Mouse (Mus musculus) thymus, adult 2 months (tissue): ENCODE data around the gene Tmem151a. TPM values are rescaled to one million over a fixed set of nuclear protein-coding genes. Genes with fewer than 3 reads are reported as not detected.

ENCODE experiments used
- DNase-seq: peaks from one replicate; pipeline ENCODE4 v3.0.0; 2021
- H3K27ac ChIP-seq: fragments of 200-500 bp; 2 replicates; pipeline ENCODE4 v1.5.1; 2012; ENCODE audit warnings: low read length, control low read depth; ENCODE audit not compliant: control insufficient read depth, insufficient read depth
- H3K27me3 ChIP-seq: fragments of 200-500 bp; 2 replicates; pipeline ENCODE4 v1.6.1; 2012; ENCODE audit warnings: mild to moderate bottlenecking, low read length, moderate library complexity, mixed read lengths; ENCODE audit not compliant: control insufficient read depth, insufficient read depth
- H3K36me3 ChIP-seq: fragments of 200-500 bp; 2 replicates; pipeline ENCODE4 v1.6.1; 2012; ENCODE audit warnings: mild to moderate bottlenecking, low read length, moderate library complexity; ENCODE audit not compliant: control insufficient read depth, insufficient read depth
- H3K4me1 ChIP-seq: fragments of 200-500 bp; replicated peaks from 2 replicates; pipeline ENCODE4 v1.6.1; 2012; ENCODE audit warnings: low read length; ENCODE audit not compliant: control insufficient read depth, insufficient read depth
- H3K4me3 ChIP-seq: fragments of 200-500 bp; 2 replicates; pipeline ENCODE4 v1.5.1; 2012; ENCODE audit warnings: mild to moderate bottlenecking, low read length, control low read depth, moderate library complexity; ENCODE audit not compliant: control insufficient read depth, insufficient read depth
- CTCF ChIP-seq: fragments of 200-500 bp; IDR thresholded peaks from 2 replicates; pipeline ENCODE4 v1.5.1; 2012; ENCODE audit warnings: mild to moderate bottlenecking, control low read depth, low read length, moderate library complexity, borderline replicate concordance; ENCODE audit not compliant: control insufficient read depth, poor library complexity, insufficient read depth; ENCODE audit errors: extremely low read depth
- POLR2A ChIP-seq: fragments of 200-500 bp; IDR thresholded peaks from 2 replicates; pipeline ENCODE4 v1.6.1; 2012; ENCODE audit warnings: mild to moderate bottlenecking, low read length, control low read depth, moderate library complexity; ENCODE audit not compliant: control insufficient read depth, poor library complexity, insufficient read depth; ENCODE audit errors: extremely low read depth
- WGBS: fragments of 180-500 bp; shearing (Covaris S2); methylation state at CpG from one replicate; pipeline ENCODE4 v1.1.7; 2018; 5-methylcytosine and 5-hydroxymethylcytosine counted together
- polyA plus RNA-seq: library from polyadenylated mRNA; depleted of rRNA; stranded (reverse); fragments of >200 nt; gene quantifications from 2 replicates; pipeline ENCODE4 v1.2.3, GENCODE M21; 2012

Tmem151a gene
- polyA plus RNA-seq, 1 experiment: 3.5 TPM

DNA sequence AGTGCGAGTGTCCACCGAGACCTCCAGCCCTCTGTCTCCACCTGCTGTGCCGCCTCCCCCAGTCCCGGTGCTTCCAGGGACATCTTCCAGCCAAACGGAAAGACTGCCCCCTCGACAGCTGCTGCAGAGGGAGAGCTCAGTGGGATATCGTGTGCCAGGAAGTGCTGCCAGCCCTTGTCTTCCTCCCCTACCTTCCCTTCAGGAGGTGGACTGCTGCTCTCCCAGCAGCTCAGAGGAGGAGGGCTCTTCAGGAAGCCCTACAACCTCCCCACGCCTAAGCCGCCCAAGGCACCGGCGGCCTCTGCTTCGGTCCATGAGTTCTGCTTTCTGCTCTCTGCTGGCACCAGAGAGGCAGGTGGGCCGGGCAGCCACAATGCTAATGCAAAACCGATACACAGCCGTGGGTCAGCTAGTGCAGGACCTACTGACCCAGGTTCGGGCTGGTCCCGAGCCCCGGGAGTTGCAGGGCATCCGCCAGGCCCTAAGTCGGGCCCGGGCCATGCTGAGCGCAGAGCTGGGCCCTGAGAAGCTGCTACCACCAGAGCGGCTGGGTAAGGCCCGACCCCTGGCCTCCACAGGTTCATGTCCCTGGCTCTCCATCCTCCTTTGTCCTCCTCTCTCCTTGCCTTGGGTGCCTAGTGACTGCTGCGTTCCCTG is 33.0 kb downstream of the Tmem151a start:
- Histone ChIP-seq H3K36me3 (peaks cover 2% of the 10 kb centered on the region), H3K27me3 (no peaks in the 10 kb centered on the region; the same call in 1 of the 2 replicates), H3K4me3 (no peak overlapping the region), H3K4me1 (no peaks in the 10 kb centered on the region), H3K27ac (no peak overlapping the region)
- 48% methylated on average over 25 of the region's 25 CpGs for whole genome bisulfite sequencing
- no peak for TF ChIP-seq CTCF
- TF ChIP-seq POLR2A: no peak
- no peak for DNase-seq

DNA sequence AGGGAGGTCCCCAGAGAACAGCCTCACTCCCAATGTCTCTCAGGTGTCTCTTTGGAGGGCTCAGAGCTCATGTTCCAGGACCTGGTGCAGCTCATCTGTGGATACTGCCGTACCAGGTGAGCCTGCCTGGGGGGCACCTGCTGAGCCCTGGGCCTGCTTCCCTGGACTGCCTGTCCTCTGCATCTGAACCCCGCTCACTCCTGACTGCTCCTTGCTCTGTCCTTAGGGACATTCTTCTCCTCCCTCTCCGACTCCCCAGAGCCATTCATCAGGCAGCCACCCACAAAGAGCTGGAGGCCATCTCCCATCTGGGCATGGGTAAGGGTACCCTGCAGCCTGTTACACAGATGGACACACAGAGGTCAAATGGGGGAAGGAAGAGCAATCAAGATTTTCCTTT is 33.8 kb downstream of the Tmem151a start:
- H3K4me3 ChIP-seq: no peak overlapping the region
- no peak overlapping the region for H3K27ac ChIP-seq
- H3K4me1 ChIP-seq: no peaks in the 10 kb centered on the region
- TF ChIP-seq POLR2A: no peak
- TF ChIP-seq CTCF: no peak
- WGBS: 84% methylated on average over 3 of the region's 3 CpGs
- H3K36me3 ChIP-seq: peaks cover 10% of the 10 kb centered on the region
- no peaks in the 10 kb centered on the region; the same call in 1 of the 2 replicates for H3K27me3 ChIP-seq
- no peak for DNase-seq

DNA sequence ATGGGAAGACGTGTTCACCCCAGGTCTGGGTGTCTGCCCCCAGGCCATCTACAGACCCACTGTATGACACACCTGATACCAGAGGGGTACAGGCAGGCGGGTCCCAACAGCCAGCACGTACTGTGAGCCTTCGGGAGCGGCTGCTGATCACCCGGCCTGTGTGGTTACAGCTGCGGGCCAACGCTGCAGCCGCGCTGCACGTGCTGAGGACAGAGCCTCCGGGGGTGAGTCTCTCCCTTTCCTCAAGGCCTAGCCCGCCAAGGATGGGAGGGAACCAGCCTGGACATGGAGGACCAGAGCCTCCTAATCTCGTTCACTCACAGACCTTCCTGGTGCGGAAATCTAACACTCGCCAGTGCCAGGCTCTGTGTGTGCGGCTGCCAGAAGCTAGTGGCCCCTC is 34.3 kb downstream of the Tmem151a start:
- 14% methylated on average over 17 of the region's 17 CpGs for WGBS
- Histone ChIP-seq H3K27ac (no peak overlapping the region), H3K4me3 (no peak overlapping the region), H3K4me1 (no peaks in the 10 kb centered on the region), H3K27me3 (no peaks in the 10 kb centered on the region; the same call in 1 of the 2 replicates), H3K36me3 (peaks cover 13% of the 10 kb centered on the region)
- TF ChIP-seq POLR2A: no peak
- TF ChIP-seq CTCF: no peak
- no peak for DNase-seq

DNA sequence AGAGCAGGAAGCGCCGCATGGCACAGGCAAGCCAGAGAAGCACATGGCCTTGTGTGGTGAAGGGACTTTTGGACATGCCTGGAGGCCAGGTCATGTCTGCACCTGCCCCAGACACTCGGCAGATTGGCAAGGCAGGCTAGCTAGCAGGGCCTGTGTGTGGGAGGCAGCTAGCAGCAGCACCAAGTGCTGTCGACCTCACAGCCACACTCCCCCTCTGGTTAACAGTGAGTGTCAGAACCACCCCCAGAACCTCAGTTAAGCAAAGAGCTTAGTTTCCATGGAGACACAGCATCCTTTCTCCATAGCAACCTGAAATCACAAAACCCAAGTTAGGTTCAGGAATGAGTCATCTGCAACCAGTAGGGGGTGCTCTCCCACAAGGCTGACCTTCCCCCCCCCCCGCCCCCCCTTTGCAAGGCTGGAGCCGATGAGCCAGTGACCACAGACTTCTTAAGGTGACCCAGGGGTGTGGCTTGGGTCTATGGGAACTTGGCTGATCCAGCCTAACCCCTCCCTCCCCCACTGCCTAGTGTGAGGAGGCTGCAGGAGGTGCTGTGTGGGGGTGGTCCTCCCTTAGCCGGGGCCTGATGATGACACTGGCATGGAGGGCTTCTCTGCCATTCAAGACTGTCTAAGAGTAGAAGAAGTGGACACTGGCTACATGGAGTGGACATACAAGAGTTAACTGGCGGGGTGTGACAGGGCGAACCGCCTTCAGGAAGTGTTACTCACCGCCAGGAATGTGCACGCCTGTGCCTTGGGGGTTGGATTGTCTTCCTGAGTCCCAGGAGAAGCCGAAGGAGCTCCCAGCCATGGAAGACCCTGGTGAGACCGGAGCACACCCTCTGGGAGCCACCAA is 35.1 kb downstream of the Tmem151a start, which contains the start of gene Rin1:
TSS of gene Rin1 (plus strand) at position 435 of the 859 bp plus-strand sequence.
- Histone ChIP-seq H3K4me3 (no peak within 1 kb of the TSS), H3K36me3 (peaks cover 13% of the 10 kb centered on the region), H3K27me3 (no peaks in the 10 kb centered on the region; the same call in 1 of the 2 replicates), H3K27ac (no peak within 1 kb of the TSS), H3K4me1 (no peaks in the 10 kb centered on the region)
- TF ChIP-seq POLR2A (no peak), CTCF (no peak)
- 31% methylated on average over 14 of the region's 14 CpGs for WGBS
- no peak for DNase-seq

DNA sequence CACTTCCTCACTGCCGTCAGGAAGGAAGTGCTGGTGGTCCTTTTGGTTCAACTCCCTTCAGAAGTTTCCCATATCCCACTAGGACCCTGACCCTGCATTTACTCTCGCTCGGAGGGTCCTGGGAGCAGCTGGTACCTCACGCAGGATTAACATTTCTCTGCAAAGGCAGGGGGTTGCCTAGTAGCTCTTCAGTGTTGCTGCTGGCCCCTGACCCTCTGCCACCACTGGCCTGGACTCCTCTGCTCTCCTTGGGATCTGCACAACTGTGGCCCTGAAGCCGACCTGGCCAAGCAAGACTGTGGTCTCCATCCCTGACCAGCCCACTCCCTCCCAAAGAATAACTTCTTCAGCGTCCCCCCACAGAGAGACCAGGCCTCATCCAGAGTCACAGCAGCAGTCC is 36.0 kb downstream of the Tmem151a start:
- Histone ChIP-seq H3K27ac (no peak overlapping the region), H3K36me3 (peaks cover 13% of the 10 kb centered on the region), H3K27me3 (no peaks in the 10 kb centered on the region; the same call in 1 of the 2 replicates), H3K4me1 (no peaks in the 10 kb centered on the region), H3K4me3 (no peak overlapping the region)
- TF ChIP-seq POLR2A (no peak), CTCF (no peak)
- 96% methylated on average over 6 of the region's 6 CpGs for WGBS
- no peak for DNase-seq

DNA sequence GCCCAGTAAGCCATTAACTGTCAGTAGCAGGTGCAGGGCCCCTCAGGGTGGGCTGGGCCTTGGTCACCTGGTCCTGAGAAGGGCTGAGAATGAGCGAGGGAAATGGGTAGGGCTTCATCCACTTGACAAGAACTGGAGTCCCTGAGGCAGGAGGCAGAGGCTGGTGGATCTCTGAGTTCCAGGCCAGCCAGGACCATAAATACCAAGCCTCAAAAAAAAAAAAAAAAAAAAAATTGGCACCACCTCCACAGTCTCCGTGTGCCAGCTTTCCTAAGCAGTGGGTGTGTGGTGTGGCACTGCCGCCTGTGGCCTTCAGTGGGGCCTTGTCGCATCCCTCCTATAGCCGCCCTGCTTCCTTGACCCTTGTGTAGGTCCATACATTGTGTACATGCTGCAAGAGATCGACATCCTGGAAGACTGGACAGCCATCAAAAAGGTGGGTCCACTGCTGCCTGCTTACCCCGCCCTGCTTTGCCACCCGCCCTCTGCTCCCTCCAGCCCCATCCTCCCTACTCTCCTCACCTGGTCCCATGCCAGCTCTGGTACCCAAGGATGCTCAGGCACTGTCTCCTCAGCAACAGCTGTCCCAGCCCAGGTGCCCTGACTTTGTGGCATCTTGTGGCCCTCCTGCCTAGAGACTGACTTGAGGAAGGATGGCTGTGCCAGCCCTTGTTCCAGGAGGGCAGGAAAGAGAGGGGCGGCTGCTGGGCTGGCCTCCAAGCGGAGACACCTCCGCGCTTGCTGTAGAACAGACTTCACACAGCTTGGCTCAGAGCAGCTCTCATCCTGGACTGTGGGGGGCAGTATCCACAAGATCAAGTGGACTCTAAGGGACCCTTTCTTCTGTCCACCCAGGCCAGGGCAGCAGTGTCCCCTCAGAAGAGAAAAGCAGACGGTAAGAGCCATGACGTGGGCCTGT is 36.9 kb downstream of the Tmem151a start:
- DNase-seq: no peak
- no peak overlapping the region for H3K4me3 ChIP-seq
- peaks cover 13% of the 10 kb centered on the region for H3K36me3 ChIP-seq
- no peak overlapping the region for H3K27ac ChIP-seq
- no peaks in the 10 kb centered on the region; the same call in 1 of the 2 replicates for H3K27me3 ChIP-seq
- H3K4me1 ChIP-seq: no peaks in the 10 kb centered on the region
- TF ChIP-seq CTCF: no peak
- TF ChIP-seq POLR2A: no peak
- 95% methylated on average over 14 of the region's 14 CpGs for WGBS
